Mouse (Mus musculus) gastrocnemius, adult 18-20 months (tissue): ENCODE measurements around the gene Ltk. TPM values are rescaled to one million over a fixed set of nuclear protein-coding genes. Genes with fewer than 3 reads are reported as not detected.

ENCODE experiments used
- DNase-seq: peaks from one replicate; pipeline ENCODE4 v3.0.0; 2021; ENCODE audit warnings: low spot score
- long read RNA-seq, 2 experiments: library from polyadenylated mRNA; stranded (forward); transcript quantifications; one replicate each; pipeline ENCODE4 v2.0.0; 2021
- total RNA-seq, 2 experiments: library from RNA; stranded (reverse); gene quantifications; 2 replicates each; pipeline ENCODE4 v1.2.3; 2021

The Ltk gene
- not detected for total RNA-seq
- long read RNA-seq, experiment 1 = 0 reads
- long read RNA-seq, experiment 2 = 0 reads

GRCm38 (mm10) chr2:119760251-119760650, at the start of gene Ltk:
Ltk (minus strand) TSS chr2:119760431.
- no peak for DNase-seq

GRCm38 (mm10) chr2:119808881-119809280, 48.6 kb upstream of the Ltk start:
- no peak for DNase-seq

GRCm38 (mm10) chr2:119808438-119808837, 48.2 kb upstream of the Ltk start:
- no peak for DNase-seq

GRCm38 (mm10) chr2:119805536-119805935, 45.3 kb upstream of the Ltk start:
- no peak for DNase-seq

GRCm38 (mm10) chr2:119804776-119805175, 44.5 kb upstream of the Ltk start:
- no peak for DNase-seq

GRCm38 (mm10) chr2:119804275-119804628, 44.0 kb upstream of the Ltk start:
- DNase-seq = no peak

- DNase-seq = no peak
Observed at GRCm38 (mm10) chr2:119803618-119804274, 43.5 kb upstream of the Ltk start.

- DNase-seq = no peak
Observed at GRCm38 (mm10) chr2:119802767-119803617, 42.8 kb upstream of the Ltk start.

GRCm38 (mm10) chr2:119800876-119801846, 40.9 kb upstream of the Ltk start:
- no peak for DNase-seq

- DNase-seq = no peak
Observed at GRCm38 (mm10) chr2:119799961-119800550, 39.8 kb upstream of the Ltk start.

GRCm38 (mm10) chr2:119799181-119799960, 39.1 kb upstream of the Ltk start:
- peak; percentile 12 for DNase-seq

- DNase-seq = peak; percentile 45
Observed at GRCm38 (mm10) chr2:119798246-119798927, 38.2 kb upstream of the Ltk start.

- no peak for DNase-seq
Observed at GRCm38 (mm10) chr2:119797279-119797783, 37.1 kb upstream of the Ltk start, which contains the start of gene Tyro3. Tyro3 (plus strand) TSS chr2:119797733.

GRCm38 (mm10) chr2:119789996-119790395, 29.8 kb upstream of the Ltk start:
- no peak for DNase-seq

- peak; percentile 75 for DNase-seq
Observed at GRCm38 (mm10) chr2:119787206-119787883, 27.1 kb upstream of the Ltk start, which contains the start of gene Rpap1. Rpap1 (minus strand) TSS chr2:119787537.

GRCm38 (mm10) chr2:119767246-119767645, 7.0 kb upstream of the Ltk start:
- DNase-seq = no peak

GRCm38 (mm10) chr2:119763924-119764323, 3.7 kb upstream of the Ltk start:
- DNase-seq = no peak

- no peak for DNase-seq
Observed at GRCm38 (mm10) chr2:119762276-119762675, 2.0 kb upstream of the Ltk start.
